Mouse (Mus musculus) C2C12 (cell line): ENCODE measurements around the gene Tmem205. TPM values are rescaled to one million over a fixed set of nuclear protein-coding genes. Genes with fewer than 3 reads are reported as not detected.

Source experiments
- H3K27me3 ChIP-seq: one replicate; pipeline ENCODE4 v1.6.1; 2011; ENCODE audit not compliant: control insufficient read depth, insufficient read depth, insufficient read length
- H3K36me3 ChIP-seq: one replicate; pipeline ENCODE4 v1.6.1; 2011; ENCODE audit not compliant: control insufficient read depth, insufficient read depth
- H3K4me3 ChIP-seq: one replicate; pipeline ENCODE4 v1.5.1; 2011; ENCODE audit warnings: mild to moderate bottlenecking, control low read depth; ENCODE audit not compliant: poor library complexity, insufficient read depth, severe bottlenecking
- H3K79me2 ChIP-seq: one replicate; pipeline ENCODE4 v1.6.1; 2011; ENCODE audit not compliant: control insufficient read depth, insufficient read depth
- H3K79me3 ChIP-seq: one replicate; pipeline ENCODE4 v1.6.1; 2011; ENCODE audit warnings: low read depth, control low read depth
- H3ac ChIP-seq: one replicate; pipeline ENCODE3; 2011; ENCODE audit warnings: low read depth; ENCODE audit not compliant: control insufficient read depth, insufficient read length
- CEBPB ChIP-seq: IDR thresholded peaks from one replicate; pipeline ENCODE4 v1.6.1; 2011; ENCODE audit warnings: low read depth, mild to moderate bottlenecking, control low read depth, moderate library complexity
- CTCF ChIP-seq: IDR thresholded peaks from one replicate; pipeline ENCODE4 v1.5.1; 2011; ENCODE audit not compliant: control insufficient read depth, insufficient read depth, insufficient read length
- FOSL1 ChIP-seq: IDR thresholded peaks from one replicate; pipeline ENCODE4 v1.8.0; 2011; ENCODE audit warnings: mild to moderate bottlenecking, low read length; ENCODE audit not compliant: poor library complexity, insufficient read depth, severe bottlenecking
- MAX ChIP-seq: IDR thresholded peaks from one replicate; pipeline ENCODE4 v1.6.1; 2011; ENCODE audit warnings: mild to moderate bottlenecking, control low read depth
- MYOD1 ChIP-seq: IDR thresholded peaks from one replicate; pipeline ENCODE4 v1.6.1; 2011; ENCODE audit warnings: low read depth; ENCODE audit not compliant: control insufficient read depth, insufficient read length
- MYOG ChIP-seq: IDR thresholded peaks from one replicate; pipeline ENCODE4 v1.6.1; 2011; ENCODE audit not compliant: control insufficient read depth, insufficient read length; ENCODE audit errors: extremely low read depth
- USF1 ChIP-seq: IDR thresholded peaks from one replicate; pipeline ENCODE4 v1.6.1; 2011; ENCODE audit warnings: low read depth, mild to moderate bottlenecking, control low read depth, moderate library complexity
- polyA plus RNA-seq: library from polyadenylated mRNA; unstranded; fragments of >200 nt; fragmentation: generic; extraction: Trizol; gene quantifications from one replicate; pipeline ENCODE4 v1.2.1, GENCODE M21; 2012; ENCODE audit warnings: missing spikeins

Gene Tmem205
- polyA plus RNA-seq, 1 experiment = 17.2 TPM

DNA sequence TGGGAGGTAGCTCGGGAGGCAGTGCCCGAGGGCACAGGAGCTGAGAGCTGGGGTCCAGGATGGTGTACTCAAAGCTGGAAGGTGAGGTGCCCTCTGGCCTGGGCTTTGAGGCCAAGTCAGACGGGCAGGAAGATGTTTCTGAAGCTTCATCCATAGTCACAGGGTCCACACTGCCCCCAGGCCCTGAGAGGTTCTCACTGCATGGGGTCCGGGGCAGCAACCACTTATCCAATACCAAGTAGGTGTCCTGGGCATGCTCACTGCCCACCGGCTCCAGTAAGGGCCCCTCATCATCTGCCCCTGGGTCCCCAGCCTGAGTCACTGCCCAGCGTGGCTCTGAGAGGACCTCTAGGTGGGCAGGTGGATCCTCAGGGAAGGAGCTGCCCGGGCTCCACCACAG lies 31.9 kb upstream of the Tmem205 start:
- Histone ChIP-seq H3K79me3 (no peaks in the 10 kb centered on the region), H3K36me3 (no peaks in the 10 kb centered on the region), H3K79me2 (no peaks in the 10 kb centered on the region), H3ac (no peak overlapping the region), H3K4me3 (no peak overlapping the region), H3K27me3 (no peaks in the 10 kb centered on the region)
- TF ChIP-seq CTCF (no peak), USF1 (no peak)

DNA sequence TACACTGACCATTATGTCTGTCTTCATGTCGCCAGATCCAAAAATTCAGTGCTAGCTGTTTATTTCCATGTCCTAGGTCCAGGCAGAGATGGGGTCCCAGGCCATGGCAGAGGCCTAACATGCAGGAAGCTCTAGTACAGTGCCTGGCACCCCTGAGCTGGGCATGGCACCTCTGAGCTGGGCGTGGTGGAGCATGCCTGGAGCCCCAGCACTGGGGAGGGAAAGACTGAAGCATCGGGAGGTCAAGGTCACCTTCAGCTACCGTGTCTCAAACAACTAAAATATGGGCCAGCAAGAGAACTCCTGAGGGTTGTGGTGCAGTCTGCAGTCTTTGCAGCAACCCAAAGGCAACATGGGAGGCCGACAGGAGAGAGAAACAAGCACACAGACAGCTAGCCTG lies 31.0 kb upstream of the Tmem205 start:
- no peaks in the 10 kb centered on the region for H3K36me3 ChIP-seq
- TF ChIP-seq FOSL1 = no peak
- TF ChIP-seq MAX = no peak
- TF ChIP-seq USF1 = no peak
- TF ChIP-seq MYOD1 = no peak
- no peak for TF ChIP-seq CEBPB
- no peak for TF ChIP-seq MYOG
- TF ChIP-seq CTCF = no peak
- H3K27me3 ChIP-seq = no peaks in the 10 kb centered on the region
- H3ac ChIP-seq = no peak overlapping the region
- H3K4me3 ChIP-seq = no peak overlapping the region
- H3K79me3 ChIP-seq = no peaks in the 10 kb centered on the region
- no peaks in the 10 kb centered on the region for H3K79me2 ChIP-seq

DNA sequence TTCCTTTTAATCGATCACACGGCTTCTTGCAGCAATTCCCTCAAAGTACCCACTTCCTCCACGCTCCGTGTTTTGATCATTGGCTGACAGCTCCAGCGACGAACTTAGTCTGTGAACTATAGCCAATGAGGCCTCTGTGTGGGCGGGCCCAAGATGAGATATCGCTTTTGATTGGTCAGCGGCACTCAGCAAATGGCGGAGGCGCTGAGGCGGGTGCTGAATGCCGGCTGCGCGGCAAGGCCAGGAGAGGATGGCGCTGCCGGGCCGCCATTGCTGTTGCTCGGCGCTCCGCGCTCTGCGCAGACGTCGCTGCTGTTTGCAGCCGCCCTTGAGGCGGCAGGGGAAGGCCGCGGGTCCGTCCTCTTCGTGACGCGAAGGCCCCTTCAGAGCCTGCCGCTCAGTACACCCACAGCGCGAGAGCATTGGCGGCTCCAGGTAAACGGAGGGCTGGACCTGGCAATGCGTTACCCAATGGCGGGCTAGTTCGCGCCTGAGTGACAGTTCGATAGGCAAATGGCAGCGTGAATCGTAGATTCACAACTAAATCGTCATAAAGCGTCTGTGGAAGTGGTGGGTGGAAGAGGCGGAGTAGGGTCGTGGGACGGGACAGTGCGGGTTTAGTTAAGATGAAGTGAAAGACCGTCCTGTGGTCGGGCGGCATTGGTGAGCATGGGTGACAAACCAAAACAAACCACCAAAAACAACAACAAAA lies 28.4 kb upstream of the Tmem205 start, which contains the start of gene Swsap1:
Gene Swsap1, plus strand, starts transcription at position 186 of the 712 bp plus-strand sequence.
- Histone ChIP-seq H3K79me3 (no peaks in the 10 kb centered on the region), H3K27me3 (no peaks in the 10 kb centered on the region), H3K4me3 (peak within 1 kb of the TSS; percentile 44), H3K36me3 (no peaks in the 10 kb centered on the region), H3K79me2 (no peaks in the 10 kb centered on the region), H3ac (peak within 1 kb of the TSS; percentile 77)
- TF ChIP-seq CTCF = no peak
- peak; percentile 24 for TF ChIP-seq MAX
- no peak for TF ChIP-seq CEBPB
- no peak for TF ChIP-seq MYOD1
- no peak for TF ChIP-seq MYOG
- no peak for TF ChIP-seq USF1

DNA sequence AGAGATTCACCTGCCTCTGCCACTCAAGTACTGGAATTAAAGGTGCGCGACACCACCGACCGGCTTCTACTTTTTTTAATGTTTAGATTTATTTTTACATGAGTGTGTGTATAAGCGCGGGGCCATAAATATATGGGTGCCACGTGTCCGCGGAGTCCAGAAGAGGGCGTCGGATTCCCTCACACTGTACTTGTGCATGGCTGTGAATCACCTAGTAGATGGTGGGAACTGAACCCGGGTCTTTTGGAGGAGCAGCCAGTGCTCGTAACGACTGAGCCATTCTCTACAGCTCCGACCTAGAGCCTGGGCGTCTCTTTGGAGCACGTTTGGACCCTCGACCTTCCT lies 27.8 kb upstream of the Tmem205 start:
- Histone ChIP-seq H3K4me3 (peak overlapping the region; percentile 44), H3K79me3 (no peaks in the 10 kb centered on the region), H3K79me2 (no peaks in the 10 kb centered on the region), H3K36me3 (no peaks in the 10 kb centered on the region), H3ac (peak overlapping the region; percentile 77), H3K27me3 (no peaks in the 10 kb centered on the region)
- no peak for TF ChIP-seq MYOD1
- peak; percentile 89 for TF ChIP-seq MAX
- peak; percentile 61 for TF ChIP-seq CTCF
- peak; percentile 57 for TF ChIP-seq USF1

DNA sequence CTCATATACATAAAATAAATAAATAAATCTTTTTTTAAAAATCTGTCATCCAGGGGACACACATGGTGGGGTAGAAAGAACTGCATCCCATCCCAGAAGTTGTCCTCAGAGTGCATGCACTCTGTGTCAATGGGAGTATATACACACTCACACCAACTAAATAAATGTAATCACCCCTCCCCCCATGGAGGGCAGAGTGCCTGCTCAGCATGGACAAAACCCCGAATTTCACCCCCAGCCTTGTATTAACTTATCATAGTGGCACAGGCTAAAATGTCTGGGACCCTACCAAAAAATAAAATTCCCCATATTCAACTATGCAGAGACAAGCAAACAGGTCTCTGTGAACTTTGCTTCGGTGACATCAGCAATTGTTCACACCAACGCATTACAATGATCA lies 27.3 kb upstream of the Tmem205 start:
- no peaks in the 10 kb centered on the region for H3K79me2 ChIP-seq
- no peaks in the 10 kb centered on the region for H3K27me3 ChIP-seq
- TF ChIP-seq MAX (no peak), MYOD1 (no peak), CTCF (no peak), USF1 (no peak), FOSL1 (no peak), CEBPB (no peak), MYOG (no peak)
- H3K79me3 ChIP-seq = no peaks in the 10 kb centered on the region
- H3K36me3 ChIP-seq = no peaks in the 10 kb centered on the region
- no peak overlapping the region for H3K4me3 ChIP-seq
- H3ac ChIP-seq = no peak overlapping the region

DNA sequence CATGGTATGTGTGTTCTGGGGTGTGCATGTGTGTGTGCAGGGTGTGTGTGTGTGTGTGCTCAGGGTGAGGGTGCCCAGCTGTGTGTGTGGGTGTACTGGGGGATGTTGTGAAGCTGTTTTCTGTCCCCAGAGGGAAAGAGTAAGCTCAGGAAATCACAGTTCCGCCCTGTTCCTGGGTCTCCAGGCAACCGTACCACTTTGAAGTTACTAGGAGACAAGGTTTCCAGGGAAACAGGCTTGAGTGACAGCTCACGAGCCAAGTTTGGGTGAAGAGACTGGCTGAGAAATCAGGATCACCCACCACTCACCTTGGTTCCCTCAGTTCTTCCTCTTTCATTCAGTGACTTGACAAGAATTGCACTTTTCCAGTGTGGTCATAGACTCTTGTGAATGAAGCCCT lies 26.2 kb upstream of the Tmem205 start:
- Histone ChIP-seq H3K36me3 (no peaks in the 10 kb centered on the region), H3ac (no peak overlapping the region), H3K79me2 (no peaks in the 10 kb centered on the region), H3K27me3 (no peaks in the 10 kb centered on the region), H3K4me3 (no peak overlapping the region), H3K79me3 (no peaks in the 10 kb centered on the region)
- TF ChIP-seq MYOG = no peak
- TF ChIP-seq CTCF = no peak
- TF ChIP-seq CEBPB = no peak
- TF ChIP-seq FOSL1 = no peak
- no peak for TF ChIP-seq USF1
- TF ChIP-seq MYOD1 = no peak
- TF ChIP-seq MAX = no peak
